Mouse (Mus musculus): ENCODE data around the gene Myo1b. TPM values are rescaled to one million over a fixed set of nuclear protein-coding genes. Genes with fewer than 3 reads are reported as not detected.
A peak's percentile ranks its signal among the peaks of the same experiment; 100 is the strongest.

Gene Myo1b
- polyA plus RNA-seq, 2 experiments = 53.5 to 107 TPM

GRCm38 (mm10) chr1:51905073-51905472, 10.8 kb downstream of the Myo1b start:
- TF ChIP-seq POLR2A (IDR thresholded peaks at IDR 0.05; ENCODE audit: borderline replicate concordance, extremely low read depth, insufficient read depth, insufficient read length) = no peak
- no peaks in the 10 kb centered on the region for H3K36me3 ChIP-seq (ENCODE audit: control insufficient read depth, insufficient read depth, low read length)
- no peak overlapping the region for H3K27ac ChIP-seq (replicated peaks; ENCODE audit: low read depth, low read length)
- ATAC-seq (ENCODE audit: low FRiP score, low read depth) = no peak
- H3K9me3 ChIP-seq (ENCODE audit: control insufficient read depth, low read length) = no peaks in the 10 kb centered on the region
- peaks cover 31% of the 10 kb centered on the region for H3K4me1 ChIP-seq (ENCODE audit: control insufficient read depth, insufficient read depth, low read length)
- WGBS = 76% methylated on average over 6 of the region's 6 CpGs
- no peak overlapping the region for H3K4me2 ChIP-seq (replicated peaks; ENCODE audit: low read depth, low read length, severe bottlenecking)
- no peak for DNase-seq (ENCODE audit: low spot score)
- H3K4me3 ChIP-seq (replicated peaks; ENCODE audit: low read length) = no peak overlapping the region
- no peak overlapping the region for H3K9ac ChIP-seq (ENCODE audit: low read depth, low read length, severe bottlenecking)
- H3K27me3 ChIP-seq (ENCODE audit: control insufficient read depth, insufficient read depth, low read length) = no peaks in the 10 kb centered on the region

- Histone ChIP-seq H3K9me3 (ENCODE audit: control insufficient read depth, low read length) (no peaks in the 10 kb centered on the region), H3K4me2 (replicated peaks; ENCODE audit: low read depth, low read length, severe bottlenecking) (no peak overlapping the region), H3K9ac (ENCODE audit: low read depth, low read length, severe bottlenecking) (no peak overlapping the region), H3K4me1 (ENCODE audit: control insufficient read depth, insufficient read depth, low read length) (peaks cover 33% of the 10 kb centered on the region), H3K4me3 (replicated peaks; ENCODE audit: low read length) (no peak overlapping the region), H3K27ac (replicated peaks; ENCODE audit: low read depth, low read length) (no peak overlapping the region), H3K27me3 (ENCODE audit: control insufficient read depth, insufficient read depth, low read length) (no peaks in the 10 kb centered on the region), H3K36me3 (ENCODE audit: control insufficient read depth, insufficient read depth, low read length) (no peaks in the 10 kb centered on the region)
- 56% methylated on average over 6 of the region's 6 CpGs for WGBS
- no peak for ATAC-seq (ENCODE audit: low FRiP score, low read depth)
- no peak for TF ChIP-seq POLR2A (IDR thresholded peaks at IDR 0.05; ENCODE audit: borderline replicate concordance, extremely low read depth, insufficient read depth, insufficient read length)
- no peak for DNase-seq (ENCODE audit: low spot score)
Observed at GRCm38 (mm10) chr1:51897160-51897572, 18.7 kb downstream of the Myo1b start.

GRCm38 (mm10) chr1:51895961-51896360, 19.9 kb downstream of the Myo1b start:
- Histone ChIP-seq H3K4me1 (ENCODE audit: control insufficient read depth, insufficient read depth, low read length) (peaks cover 39% of the 10 kb centered on the region), H3K27ac (replicated peaks; ENCODE audit: low read depth, low read length) (no peak overlapping the region), H3K9me3 (ENCODE audit: control insufficient read depth, low read length) (no peaks in the 10 kb centered on the region), H3K9ac (ENCODE audit: low read depth, low read length, severe bottlenecking) (no peak overlapping the region), H3K36me3 (ENCODE audit: control insufficient read depth, insufficient read depth, low read length) (no peaks in the 10 kb centered on the region), H3K4me3 (replicated peaks; ENCODE audit: low read length) (no peak overlapping the region), H3K4me2 (replicated peaks; ENCODE audit: low read depth, low read length, severe bottlenecking) (no peak overlapping the region), H3K27me3 (ENCODE audit: control insufficient read depth, insufficient read depth, low read length) (no peaks in the 10 kb centered on the region)
- WGBS = 68% methylated on average over 10 of the region's 10 CpGs
- ATAC-seq (ENCODE audit: low FRiP score, low read depth) = no peak
- no peak for DNase-seq (ENCODE audit: low spot score)
- no peak for TF ChIP-seq POLR2A (IDR thresholded peaks at IDR 0.05; ENCODE audit: borderline replicate concordance, extremely low read depth, insufficient read depth, insufficient read length)

GRCm38 (mm10) chr1:51894721-51895120, 21.1 kb downstream of the Myo1b start:
- Histone ChIP-seq H3K27me3 (ENCODE audit: control insufficient read depth, insufficient read depth, low read length) (no peaks in the 10 kb centered on the region), H3K4me2 (replicated peaks; ENCODE audit: low read depth, low read length, severe bottlenecking) (no peak overlapping the region), H3K36me3 (ENCODE audit: control insufficient read depth, insufficient read depth, low read length) (no peaks in the 10 kb centered on the region), H3K9ac (ENCODE audit: low read depth, low read length, severe bottlenecking) (no peak overlapping the region), H3K4me1 (ENCODE audit: control insufficient read depth, insufficient read depth, low read length) (peaks cover 46% of the 10 kb centered on the region), H3K4me3 (replicated peaks; ENCODE audit: low read length) (no peak overlapping the region), H3K27ac (replicated peaks; ENCODE audit: low read depth, low read length) (no peak overlapping the region), H3K9me3 (ENCODE audit: control insufficient read depth, low read length) (no peaks in the 10 kb centered on the region)
- DNase-seq (ENCODE audit: low spot score) (no peak), ATAC-seq (ENCODE audit: low FRiP score, low read depth) (no peak)
- no peak for TF ChIP-seq POLR2A (IDR thresholded peaks at IDR 0.05; ENCODE audit: borderline replicate concordance, extremely low read depth, insufficient read depth, insufficient read length)
- 67% methylated on average over 3 of the region's 3 CpGs for WGBS

- no peaks in the 10 kb centered on the region for H3K9me3 ChIP-seq (ENCODE audit: control insufficient read depth, low read length)
- H3K4me2 ChIP-seq (replicated peaks; ENCODE audit: low read depth, low read length, severe bottlenecking) = 0 out of 2 replicates have a peak overlapping the region, but pooled peaks have one; percentile 18
- no peaks in the 10 kb centered on the region for H3K27me3 ChIP-seq (ENCODE audit: control insufficient read depth, insufficient read depth, low read length)
- DNase-seq (ENCODE audit: low spot score) = peak; percentile 88
- no peak overlapping the region for H3K9ac ChIP-seq (ENCODE audit: low read depth, low read length, severe bottlenecking)
- H3K4me3 ChIP-seq (replicated peaks; ENCODE audit: low read length) = no peak overlapping the region
- peak overlapping the region; percentile 61 for H3K27ac ChIP-seq (replicated peaks; ENCODE audit: low read depth, low read length)
- no peaks in the 10 kb centered on the region for H3K36me3 ChIP-seq (ENCODE audit: control insufficient read depth, insufficient read depth, low read length)
- no peak for TF ChIP-seq POLR2A (IDR thresholded peaks at IDR 0.05; ENCODE audit: borderline replicate concordance, extremely low read depth, insufficient read depth, insufficient read length)
- WGBS = 35% methylated on average over 16 of the region's 16 CpGs
- H3K4me1 ChIP-seq (ENCODE audit: control insufficient read depth, insufficient read depth, low read length) = peaks cover 46% of the 10 kb centered on the region
- ATAC-seq (ENCODE audit: low FRiP score, low read depth) = peak; percentile 80
Observed at GRCm38 (mm10) chr1:51893521-51894355, 22.1 kb downstream of the Myo1b start.

All from limb, embryonic 14.5 days (tissue).